Mouse (Mus musculus): ENCODE measurements around the gene Vegfa. TPM values are rescaled to one million over a fixed set of nuclear protein-coding genes. Genes with fewer than 3 reads are reported as not detected.

The Vegfa gene
- total RNA-seq, 2 experiments from 2014 or later: 137 to 152 TPM

Other genes with a start within 250 kb of the Vegfa start
- 10 to 100 TPM; 78.0 to 84.1 TPM for gene Mrps18a, start 78.6 kb upstream of the Vegfa start, total RNA-seq (2021)
- gene Rsph9, start 111.8 kb upstream of the Vegfa start, total RNA-seq (2021): under 1 TPM; 0.28 to 0.54 TPM
- 10 to 100 TPM; 17.1 to 19.8 TPM for gene Mad2l1bp, start 121.2 kb upstream of the Vegfa start, total RNA-seq (2021)
- gene Gtpbp2, start 128.7 kb upstream of the Vegfa start, total RNA-seq (2021): 10 to 100 TPM; 51.3 to 55.1 TPM
- gene Polh, start 170.3 kb upstream of the Vegfa start, total RNA-seq (2021): 10 to 100 TPM; 11.4 to 12.5 TPM
- 1 to 10 TPM; 9.3 to 9.9 TPM for gene Xpo5, start 170.4 kb upstream of the Vegfa start, total RNA-seq (2021)
- gene Polr1c, start 215.7 kb upstream of the Vegfa start, total RNA-seq (2021): 10 to 100 TPM; 11.8 to 13.5 TPM
- gene Yipf3, start 215.7 kb upstream of the Vegfa start, total RNA-seq (2021): 10 to 100 TPM; 48.7 to 58.4 TPM
- gene Lrrc73, start 221.2 kb upstream of the Vegfa start, total RNA-seq (2021): under 1 TPM; 0.23 to 0.39 TPM